ENCODE assay signal across 9 mouse cellular contexts in genomic region chr12:100166177-100166576, GRCm38 (mm10). TPM values are rescaled to one million over a fixed set of nuclear protein-coding genes. Genes with fewer than 3 reads are reported as not detected.
DNase-seq lines count a peak whose midpoint lies in the region; ATAC-seq and TF ChIP-seq lines count a peak whose summit lies in the region.
"Had no signal": no experiment of that assay in that cellular context is flagged by ENCODE, and none has a peak within 500 bp of the region (broad histone marks: within the 10 kb centered on the region; RNA-seq: fewer than 3 reads in every experiment).

No protein-coding gene starts in this region.

- no peak overlapping the region for H3K4me3 ChIP-seq in ES-Bruce4 (ENCODE audit: low read depth, low read length)
- H3K4me3 ChIP-seq in hindbrain, embryonic 14.5 days (replicated peaks; ENCODE audit: low read length): no peak overlapping the region
- H3K4me3 ChIP-seq in limb, embryonic 13.5 days: no peak overlapping the region
- no peak overlapping the region for H3K4me3 ChIP-seq in neural tube, embryonic 14.5 days (ENCODE audit: low read depth, low read length)
- H3K4me3 ChIP-seq: limb, embryonic 15.5 days had no signal

- no peaks in the 10 kb centered on the region for H3K27me3 ChIP-seq in ES-Bruce4 (ENCODE audit: control insufficient read depth, insufficient read depth, low read length, poor library complexity, severe bottlenecking)
- H3K27me3 ChIP-seq in hindbrain, embryonic 14.5 days (ENCODE audit: control insufficient read depth, insufficient read depth, low read length): no peaks in the 10 kb centered on the region
- H3K27me3 ChIP-seq in limb, embryonic 13.5 days: no peaks in the 10 kb centered on the region
- no peaks in the 10 kb centered on the region for H3K27me3 ChIP-seq in neural tube, embryonic 14.5 days (ENCODE audit: control insufficient read depth, insufficient read depth, low read length)
- H3K27me3 ChIP-seq: limb, embryonic 15.5 days had no signal

- H3K36me3 ChIP-seq in ES-Bruce4 (ENCODE audit: control insufficient read depth, insufficient read depth, low read length, poor library complexity, severe bottlenecking): no peaks in the 10 kb centered on the region
- no peaks in the 10 kb centered on the region for H3K36me3 ChIP-seq in hindbrain, embryonic 14.5 days (replicated peaks; ENCODE audit: control insufficient read depth, insufficient read depth)
- no peaks in the 10 kb centered on the region for H3K36me3 ChIP-seq in limb, embryonic 13.5 days
- H3K36me3 ChIP-seq in neural tube, embryonic 14.5 days (ENCODE audit: control insufficient read depth, insufficient read depth, low read length): no peaks in the 10 kb centered on the region
- H3K36me3 ChIP-seq: limb, embryonic 15.5 days had no signal

- TF ChIP-seq CTCF in ES-Bruce4 (IDR thresholded peaks at IDR 0.05; ENCODE audit: low read depth, low read length): peak; percentile 54

- no peak overlapping the region for H3K9ac ChIP-seq in ES-Bruce4 (ENCODE audit: low read depth, poor library complexity, severe bottlenecking)
- no peak overlapping the region for H3K9ac ChIP-seq in hindbrain, embryonic 14.5 days
- H3K9ac ChIP-seq in limb, embryonic 13.5 days: no peak overlapping the region
- H3K9ac ChIP-seq in neural tube, embryonic 14.5 days (replicated peaks; ENCODE audit: low read depth, low read length): no peak overlapping the region
- H3K9ac ChIP-seq: limb, embryonic 15.5 days had no signal

- intact Hi-C loops in gastrocnemius, postnatal 14 days (cut with DNase I; ENCODE audit: low total_unique reads): no loop called here

- peaks cover 1% of the 10 kb centered on the region for H3K4me1 ChIP-seq in ES-Bruce4 (ENCODE audit: control insufficient read depth, insufficient read depth, low read length)
- peaks cover 10% of the 10 kb centered on the region; the same call in 1 of the 2 replicates for H3K4me1 ChIP-seq in hindbrain, embryonic 14.5 days (replicated peaks; ENCODE audit: control insufficient read depth, insufficient read depth, low read length)
- H3K4me1 ChIP-seq in limb, embryonic 13.5 days: peaks cover 10% of the 10 kb centered on the region
- H3K4me1 ChIP-seq in neural tube, embryonic 14.5 days (ENCODE audit: control insufficient read depth, insufficient read depth, low read length): 0 out of 2 replicates have a peak, but pooled peaks cover 3% of the 10 kb centered on the region

- peak; percentile 28 for DNase-seq in gastrocnemius, postnatal 14 days
- no peak for DNase-seq in gastrocnemius, postnatal 4 days (ENCODE audit: low spot score in 2 of 2)
- peak; percentile 76 for DNase-seq in embryo, embryonic 11 days
- peak; percentile 83 for DNase-seq in hindbrain, embryonic 14.5 days (ENCODE audit: low spot score)

- ATAC-seq in hindbrain, embryonic 14.5 days (ENCODE audit: low FRiP score): peak; percentile 74
- peak; percentile 45; the same call in 1 of the 2 replicates for ATAC-seq in limb, embryonic 13.5 days (ENCODE audit: low FRiP score, low read depth)
- peak; percentile 79 for ATAC-seq in neural tube, embryonic 14.5 days (ENCODE audit: low read depth)
- ATAC-seq in monocyte, adult 5-6 weeks (replicated peaks; ENCODE audit: insufficient number of reproducible peaks, low FRiP score, low TSS enrichment, poor library complexity, severe bottlenecking): no peak

- no peak overlapping the region for H3K4me2 ChIP-seq in hindbrain, embryonic 14.5 days (replicated peaks)
- H3K4me2 ChIP-seq in limb, embryonic 13.5 days (replicated peaks): no peak overlapping the region
- no peak overlapping the region for H3K4me2 ChIP-seq in neural tube, embryonic 14.5 days (ENCODE audit: low read depth, low read length)
- H3K4me2 ChIP-seq: limb, embryonic 15.5 days had no signal

- TF ChIP-seq POLR2A in ES-Bruce4 (IDR thresholded peaks at IDR 0.05; ENCODE audit: insufficient read depth, low read length): no peak

- WGBS in hindbrain, embryonic 14.5 days: 14% methylated on average over 3 of the region's 3 CpGs
- 28% methylated on average over 3 of the region's 3 CpGs for WGBS in limb, embryonic 13.5 days
- WGBS in neural tube, embryonic 14.5 days: 16% methylated on average over 3 of the region's 3 CpGs

- TF ChIP-seq EP300 in ES-Bruce4 (IDR thresholded peaks at IDR 0.05; ENCODE audit: insufficient read depth, low read depth, low read length): no peak

- H3K9me3 ChIP-seq in ES-Bruce4 (replicated peaks; ENCODE audit: control insufficient read depth, insufficient read depth, low read length, poor library complexity, severe bottlenecking): no peaks in the 10 kb centered on the region
- no peaks in the 10 kb centered on the region for H3K9me3 ChIP-seq in hindbrain, embryonic 14.5 days (ENCODE audit: control insufficient read depth, low read length)
- no peaks in the 10 kb centered on the region for H3K9me3 ChIP-seq in limb, embryonic 13.5 days
- H3K9me3 ChIP-seq in neural tube, embryonic 14.5 days (ENCODE audit: control insufficient read depth, low read length): no peaks in the 10 kb centered on the region
- H3K9me3 ChIP-seq: limb, embryonic 15.5 days had no signal

- no peak overlapping the region for H3K27ac ChIP-seq in ES-Bruce4 (ENCODE audit: insufficient read depth, low read length)
- H3K27ac ChIP-seq in hindbrain, embryonic 14.5 days: no peak overlapping the region
- no peak overlapping the region for H3K27ac ChIP-seq in limb, embryonic 13.5 days
- 0 out of 2 replicates have a peak overlapping the region, but pooled peaks have one; percentile 28 for H3K27ac ChIP-seq in neural tube, embryonic 14.5 days (ENCODE audit: low read depth, low read length)
- H3K27ac ChIP-seq: limb, embryonic 15.5 days had no signal

RNA-seq across cellular contexts. Expression of gene Nrde2, which starts 6.7 kb away (rescaled TPM):
- total RNA-seq in gastrocnemius, postnatal 14 days (2021): 1 to 10 TPM; 7.7 to 9.7 TPM
- total RNA-seq in gastrocnemius, postnatal 4 days (2021): 10 to 100 TPM; 12.6 to 13.0 TPM
- polyA plus RNA-seq in ES-Bruce4 (2011; ENCODE audit: insufficient read depth, insufficient read length, low read depth, missing spikeins): 14.9 and 17.6 TPM in 2 replicates
- polyA plus RNA-seq in hindbrain, embryonic 14.5 days (2014; fragmentation: Nextera tagmentation; extraction: Ambion mirVana): 12.0 and 14.0 TPM in 2 replicates
- polyA plus RNA-seq in limb, embryonic 13.5 days (2015; fragmentation: Nextera tagmentation; extraction: Ambion mirVana): 15.2 and 15.5 TPM in 2 replicates
- 11.7 and 11.9 TPM in 2 replicates for polyA plus RNA-seq in neural tube, embryonic 14.5 days (2014; fragmentation: Nextera tagmentation; extraction: Ambion mirVana)
- total RNA-seq in monocyte, adult 5-6 weeks (2017): 25.2 to 42.8 TPM (median 28.1 TPM) in 3 replicates

RNA-seq across cellular contexts. Expression of gene Calm1, which starts 33.1 kb away (rescaled TPM):
- 100 to 1,000 TPM; 380 to 427 TPM for total RNA-seq in gastrocnemius, postnatal 14 days (2021)
- total RNA-seq in gastrocnemius, postnatal 4 days (2021): 100 to 1,000 TPM; 311 to 332 TPM
- 280 and 286 TPM in 2 replicates for polyA plus RNA-seq in ES-Bruce4 (2011; ENCODE audit: insufficient read depth, insufficient read length, low read depth, missing spikeins)
- 2,705 and 2,824 TPM in 2 replicates for polyA plus RNA-seq in hindbrain, embryonic 14.5 days (2014; fragmentation: Nextera tagmentation; extraction: Ambion mirVana)
- polyA plus RNA-seq in limb, embryonic 13.5 days (2015; fragmentation: Nextera tagmentation; extraction: Ambion mirVana): 1,164 and 1,190 TPM in 2 replicates
- 2,436 and 2,846 TPM in 2 replicates for polyA plus RNA-seq in neural tube, embryonic 14.5 days (2014; fragmentation: Nextera tagmentation; extraction: Ambion mirVana)
- 1,452 to 2,258 TPM (median 2,098 TPM) in 3 replicates for total RNA-seq in monocyte, adult 5-6 weeks (2017)

RNA-seq across cellular contexts. Expression of gene Psmc1, which starts 56.2 kb away (rescaled TPM):
- 100 to 1,000 TPM; 177 to 181 TPM for total RNA-seq in gastrocnemius, postnatal 14 days (2021)
- 100 to 1,000 TPM; 173 to 205 TPM for total RNA-seq in gastrocnemius, postnatal 4 days (2021)
- 532 and 545 TPM in 2 replicates for polyA plus RNA-seq in ES-Bruce4 (2011; ENCODE audit: insufficient read depth, insufficient read length, low read depth, missing spikeins)
- polyA plus RNA-seq in hindbrain, embryonic 14.5 days (2014; fragmentation: Nextera tagmentation; extraction: Ambion mirVana): 264 and 278 TPM in 2 replicates
- polyA plus RNA-seq in limb, embryonic 13.5 days (2015; fragmentation: Nextera tagmentation; extraction: Ambion mirVana): 292 and 295 TPM in 2 replicates
- polyA plus RNA-seq in neural tube, embryonic 14.5 days (2014; fragmentation: Nextera tagmentation; extraction: Ambion mirVana): 281 and 306 TPM in 2 replicates
- 102 to 197 TPM (median 122 TPM) in 3 replicates for total RNA-seq in monocyte, adult 5-6 weeks (2017)

Comparison
In these comparisons a context has a peak if more than half of its experiments do, and no peak if none do; other contexts are left out.
1. DNase-seq: peak in gastrocnemius, postnatal 14 days (single experiment), embryo, embryonic 11 days (single experiment) and hindbrain, embryonic 14.5 days (single experiment); none in gastrocnemius, postnatal 4 days (0 of 2).